Mouse (Mus musculus): ENCODE data around the gene Rarg. TPM values are rescaled to one million over a fixed set of nuclear protein-coding genes. Genes with fewer than 3 reads are reported as not detected.

The Rarg gene
- polyA plus RNA-seq, 1 experiment from 2014 or later = 30.3 TPM

DNA sequence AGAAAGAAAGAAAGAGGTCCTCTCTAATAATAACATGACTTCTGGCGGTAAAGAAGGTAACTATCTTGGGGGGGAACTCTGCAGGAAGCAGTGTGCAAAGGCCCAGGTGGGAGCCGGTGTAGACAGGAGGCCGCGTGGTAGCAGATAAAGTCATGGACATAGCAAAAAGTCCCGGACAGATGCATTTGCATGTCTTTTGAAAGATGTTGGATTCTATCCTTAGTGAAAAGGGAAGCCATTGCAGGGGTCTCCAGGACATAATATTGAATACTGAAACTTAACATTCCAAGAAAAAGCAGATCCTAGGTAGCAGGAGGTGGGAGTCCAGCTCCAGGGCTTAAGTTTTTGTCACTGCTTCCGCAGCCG, 21.4 kb upstream of the Rarg start:
- WGBS = 31% methylated on average over 7 of the region's 7 CpGs

DNA sequence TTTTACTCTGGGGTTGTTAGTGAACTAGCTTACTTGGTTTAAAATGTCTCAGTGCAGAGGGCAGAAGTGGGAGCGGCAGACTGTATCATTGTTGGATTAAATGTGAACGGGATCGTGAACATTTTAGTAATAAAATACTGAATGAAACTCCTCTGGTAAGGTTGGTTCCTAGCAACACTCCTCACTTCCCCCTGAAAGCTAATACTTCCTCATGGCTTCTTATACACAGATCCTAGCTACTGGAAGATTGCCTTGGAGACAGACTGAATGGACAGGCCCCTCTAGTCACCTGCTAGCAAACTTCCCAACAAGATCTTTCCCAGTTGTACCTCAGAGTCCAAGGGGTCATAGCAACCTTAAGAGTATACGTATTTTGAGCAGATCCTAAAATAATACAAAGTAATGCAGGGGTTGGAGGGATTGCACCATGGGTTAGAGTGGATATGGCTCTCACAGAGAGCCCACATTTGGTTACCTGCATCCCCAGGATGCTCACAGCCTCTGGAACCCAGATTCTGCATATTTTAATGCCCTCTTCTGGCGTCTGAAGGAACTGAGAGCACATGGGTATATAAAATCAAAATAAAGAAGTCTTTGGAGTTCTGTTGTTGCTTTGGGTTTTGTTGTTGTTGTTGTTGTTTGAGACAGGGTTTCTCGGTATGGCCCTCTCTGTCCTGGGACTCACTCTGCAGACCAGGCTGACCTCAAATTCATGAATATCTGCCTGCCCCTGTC, 16.8 kb upstream of the Rarg start:
- Histone ChIP-seq H3K27me3 (0 out of 2 replicates have a peak, but pooled peaks cover 5% of the 10 kb centered on the region), H3K4me2 (no peak overlapping the region), H3K36me3 (no peaks in the 10 kb centered on the region), H3K9me3 (replicated peaks) (no peaks in the 10 kb centered on the region), H3K27ac (no peak overlapping the region), H3K4me1 (peaks cover 24% of the 10 kb centered on the region), H3K9ac (no peak overlapping the region), H3K4me3 (replicated peaks) (no peak overlapping the region)
- no peak for ATAC-seq (replicated peaks; ENCODE audit: low FRiP score)
- WGBS = 74% methylated on average over 6 of the region's 6 CpGs

More for the DNA sequence above, 21.4 kb upstream of the Rarg start:
- Histone ChIP-seq H3K27me3 (no peaks in the 10 kb centered on the region), H3K27ac (peak overlapping the region; percentile 95), H3K9ac (peak overlapping the region; percentile 81), H3K4me3 (replicated peaks) (peak overlapping the region; percentile 97), H3K36me3 (peaks cover 28% of the 10 kb centered on the region), H3K4me2 (peak overlapping the region; percentile 87), H3K9me3 (replicated peaks) (no peaks in the 10 kb centered on the region), H3K4me1 (peaks cover 24% of the 10 kb centered on the region)
- no peak for ATAC-seq (replicated peaks; ENCODE audit: low FRiP score)

- Histone ChIP-seq H3K9me3 (replicated peaks) (no peaks in the 10 kb centered on the region), H3K4me1 (peaks cover 19% of the 10 kb centered on the region), H3K27ac (peak overlapping the region; percentile 54; the same call in 1 of the 2 replicates), H3K4me2 (peak overlapping the region; percentile 62), H3K27me3 (0 out of 2 replicates have a peak, but pooled peaks cover 5% of the 10 kb centered on the region), H3K9ac (no peak overlapping the region), H3K36me3 (no peaks in the 10 kb centered on the region), H3K4me3 (replicated peaks) (no peak overlapping the region)
- ATAC-seq (replicated peaks; ENCODE audit: low FRiP score) = no peak
- 39% methylated on average over 3 of the region's 3 CpGs for WGBS
Measured at GRCm38 (mm10) chr15:102271441-102271840, 14.1 kb upstream of the Rarg start.

DNA sequence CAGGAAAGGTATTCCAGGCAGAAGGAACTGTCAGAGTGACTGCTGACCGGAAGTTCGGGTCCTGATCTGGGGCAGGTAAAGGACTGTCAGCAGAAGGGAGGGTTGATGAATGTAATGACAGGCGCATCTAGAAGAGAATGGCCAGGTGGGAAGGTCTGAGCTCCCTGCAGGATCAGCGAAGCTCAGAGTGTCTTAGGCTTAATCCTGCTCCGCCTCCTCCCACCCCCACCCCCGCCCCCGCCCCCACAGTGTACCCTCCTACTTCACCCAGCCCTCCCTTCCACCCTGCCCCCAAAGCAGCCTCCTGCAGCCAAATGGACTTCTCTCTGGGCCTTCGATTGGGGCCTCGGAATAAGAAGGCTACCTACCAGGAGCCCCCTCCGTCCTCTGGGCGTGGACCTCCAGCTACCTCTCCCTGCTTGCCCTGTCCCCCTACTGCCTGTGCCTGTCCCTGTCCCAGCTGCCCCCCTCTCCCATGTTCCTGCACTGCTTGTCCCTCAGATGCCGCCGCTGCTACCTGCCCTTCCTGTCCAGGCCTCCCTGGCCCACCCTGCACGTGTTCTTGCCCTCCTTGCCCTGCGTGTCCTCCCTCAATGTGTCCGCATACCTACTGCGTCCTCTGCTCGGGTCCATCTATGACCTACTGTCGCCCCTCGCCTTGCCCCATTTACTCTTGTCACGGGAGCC, 13.1 kb upstream of the Rarg start, which contains the start of gene Gm9918:
Gene Gm9918 (plus strand): TSS at position 290 of the 687 bp plus-strand sequence.
- peak; percentile 54 for ATAC-seq (replicated peaks; ENCODE audit: low FRiP score)
- no peaks in the 10 kb centered on the region for H3K9me3 ChIP-seq (replicated peaks)
- 6% methylated on average over 21 of the region's 21 CpGs for WGBS
- peak within 1 kb of the TSS; percentile 35; the same call in 1 of the 2 replicates for H3K9ac ChIP-seq
- H3K36me3 ChIP-seq = no peaks in the 10 kb centered on the region
- 0 out of 2 replicates have a peak, but pooled peaks cover 5% of the 10 kb centered on the region for H3K27me3 ChIP-seq
- H3K27ac ChIP-seq = peak within 1 kb of the TSS; percentile 54
- H3K4me1 ChIP-seq = peaks cover 19% of the 10 kb centered on the region
- peak within 1 kb of the TSS; percentile 33 for H3K4me3 ChIP-seq (replicated peaks)
- peak within 1 kb of the TSS; percentile 62 for H3K4me2 ChIP-seq

DNA sequence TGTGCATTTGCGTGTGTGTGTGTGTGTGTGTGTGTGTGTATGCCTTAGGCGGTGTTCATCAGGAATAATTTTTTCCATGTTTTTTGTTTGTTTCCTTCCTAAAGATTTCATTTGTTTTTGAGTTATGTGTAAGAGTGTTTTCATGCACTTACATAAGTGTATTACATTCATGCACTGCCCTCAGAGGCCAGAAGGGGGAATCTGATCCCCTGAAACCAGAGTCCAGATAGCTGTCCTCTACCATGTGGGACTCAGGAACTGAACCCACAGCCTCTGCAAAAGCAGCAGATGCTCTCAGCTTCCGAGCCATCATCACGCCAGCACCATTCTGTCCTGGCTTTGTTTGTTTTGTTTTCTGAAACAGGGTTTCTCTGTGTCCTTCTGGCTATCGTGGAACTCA, 8.2 kb upstream of the Rarg start:
- no peaks in the 10 kb centered on the region for H3K36me3 ChIP-seq
- no peak overlapping the region for H3K9ac ChIP-seq
- WGBS = 91% methylated on average over 5 of the region's 5 CpGs
- H3K27ac ChIP-seq = no peak overlapping the region
- no peak for ATAC-seq (replicated peaks; ENCODE audit: low FRiP score)
- peaks cover 18% of the 10 kb centered on the region for H3K4me1 ChIP-seq
- H3K9me3 ChIP-seq (replicated peaks) = no peaks in the 10 kb centered on the region
- no peak overlapping the region for H3K4me3 ChIP-seq (replicated peaks)
- H3K27me3 ChIP-seq = 0 out of 2 replicates have a peak, but pooled peaks cover 8% of the 10 kb centered on the region
- no peak overlapping the region for H3K4me2 ChIP-seq

GRCm38 (mm10) chr15:102263037-102263436, 5.7 kb upstream of the Rarg start:
- no peaks in the 10 kb centered on the region for H3K9me3 ChIP-seq (replicated peaks)
- 82% methylated on average over 2 of the region's 2 CpGs for WGBS
- no peaks in the 10 kb centered on the region for H3K36me3 ChIP-seq
- H3K27ac ChIP-seq = no peak overlapping the region
- H3K4me2 ChIP-seq = no peak overlapping the region
- H3K4me1 ChIP-seq = peaks cover 26% of the 10 kb centered on the region
- 0 out of 2 replicates have a peak, but pooled peaks cover 3% of the 10 kb centered on the region for H3K27me3 ChIP-seq
- no peak for ATAC-seq (replicated peaks; ENCODE audit: low FRiP score)
- H3K4me3 ChIP-seq (replicated peaks) = no peak overlapping the region
- H3K9ac ChIP-seq = no peak overlapping the region

- 44% methylated on average over 7 of the region's 7 CpGs for WGBS
- H3K9ac ChIP-seq = no peak overlapping the region
- no peaks in the 10 kb centered on the region for H3K9me3 ChIP-seq (replicated peaks)
- H3K36me3 ChIP-seq = no peaks in the 10 kb centered on the region
- H3K4me2 ChIP-seq = no peak overlapping the region
- ATAC-seq (replicated peaks; ENCODE audit: low FRiP score) = no peak
- peaks cover 31% of the 10 kb centered on the region for H3K4me1 ChIP-seq
- H3K27me3 ChIP-seq = 0 out of 2 replicates have a peak, but pooled peaks cover 3% of the 10 kb centered on the region
- H3K4me3 ChIP-seq (replicated peaks) = no peak overlapping the region
- no peak overlapping the region for H3K27ac ChIP-seq
Measured at GRCm38 (mm10) chr15:102262582-102262981, 5.3 kb upstream of the Rarg start.

- no peak overlapping the region for H3K4me3 ChIP-seq (replicated peaks)
- no peaks in the 10 kb centered on the region for H3K36me3 ChIP-seq
- peak overlapping the region; percentile 73 for H3K27ac ChIP-seq
- ATAC-seq (replicated peaks; ENCODE audit: low FRiP score) = no peak
- WGBS = 33% methylated on average over 11 of the region's 11 CpGs
- 0 out of 2 replicates have a peak, but pooled peaks cover 7% of the 10 kb centered on the region for H3K27me3 ChIP-seq
- H3K9ac ChIP-seq = 0 out of 2 replicates have a peak overlapping the region, but pooled peaks have one; percentile 15
- H3K4me1 ChIP-seq = peaks cover 59% of the 10 kb centered on the region
- no peaks in the 10 kb centered on the region for H3K9me3 ChIP-seq (replicated peaks)
- H3K4me2 ChIP-seq = peak overlapping the region; percentile 94
Measured at GRCm38 (mm10) chr15:102258581-102259253, 1.4 kb upstream of the Rarg start.

GRCm38 (mm10) chr15:102258076-102258470, 756 bp upstream of the Rarg start:
- peak; percentile 40; the same call in 1 of the 2 replicates for ATAC-seq (replicated peaks; ENCODE audit: low FRiP score)
- 0 out of 2 replicates have a peak, but pooled peaks cover 7% of the 10 kb centered on the region for H3K27me3 ChIP-seq
- peak overlapping the region; percentile 68 for H3K4me3 ChIP-seq (replicated peaks)
- peaks cover 57% of the 10 kb centered on the region for H3K4me1 ChIP-seq
- H3K27ac ChIP-seq = peak overlapping the region; percentile 73
- peak overlapping the region; percentile 94 for H3K4me2 ChIP-seq
- H3K9ac ChIP-seq = peak overlapping the region; percentile 74; the same call in 1 of the 2 replicates
- no peaks in the 10 kb centered on the region for H3K9me3 ChIP-seq (replicated peaks)
- no peaks in the 10 kb centered on the region for H3K36me3 ChIP-seq
- WGBS = 12% methylated on average over 12 of the region's 12 CpGs

GRCm38 (mm10) chr15:102256431-102257201, 701 bp downstream of the Rarg start:
- Histone ChIP-seq H3K36me3 (no peaks in the 10 kb centered on the region), H3K4me2 (peak overlapping the region; percentile 94), H3K9ac (peak overlapping the region; percentile 74), H3K27ac (peak overlapping the region; percentile 73), H3K4me3 (replicated peaks) (peak overlapping the region; percentile 68), H3K27me3 (0 out of 2 replicates have a peak, but pooled peaks cover 6% of the 10 kb centered on the region), H3K4me1 (peaks cover 49% of the 10 kb centered on the region), H3K9me3 (replicated peaks) (no peaks in the 10 kb centered on the region)
- no peak for ATAC-seq (replicated peaks; ENCODE audit: low FRiP score)
- WGBS = 8% methylated on average over 22 of the region's 22 CpGs

Measured in kidney, embryonic 15.5 days (tissue).